16 mouse cellular contexts compared by ENCODE assay signal in genomic region chr5:92741802-92742201, GRCm38 (mm10).
"Had no signal": no experiment of that assay in that cellular context is flagged by ENCODE, and none has a peak within 500 bp of the region (broad histone marks: within the 10 kb centered on the region; RNA-seq: fewer than 3 reads in every experiment).

No protein-coding gene starts in this region.

- H3K36me3 ChIP-seq: neural tube, embryonic 13.5 days; neural tube, embryonic 15.5 days; stomach, embryonic 15.5 days had no signal

- H3K9ac ChIP-seq: neural tube, embryonic 13.5 days; neural tube, embryonic 15.5 days; stomach, embryonic 15.5 days had no signal

- H3K4me1 ChIP-seq: neural tube, embryonic 13.5 days; neural tube, embryonic 15.5 days had no signal

- H3K4me2 ChIP-seq: neural tube, embryonic 13.5 days; neural tube, embryonic 15.5 days; stomach, embryonic 15.5 days had no signal

- H3K27me3 ChIP-seq: neural tube, embryonic 13.5 days; neural tube, embryonic 15.5 days; stomach, embryonic 15.5 days had no signal

- DNase-seq: retina, postnatal 1 day; right cerebral cortex, adult 18-20 months; right cerebral cortex, postnatal 14 days; right cerebral cortex, postnatal 25 days; right cerebral cortex, postnatal 4 days; spleen, adult 18-20 months; thymus, adult 18-20 months; thymus, adult 2 months; thymus, postnatal 14 days; thymus, postnatal 25 days; thymus, postnatal 36 days; thymus, postnatal 4 days had no signal

- H3K27ac ChIP-seq: neural tube, embryonic 13.5 days; neural tube, embryonic 15.5 days; stomach, embryonic 15.5 days; stomach, postnatal 0 days had no signal

- H3K4me3 ChIP-seq: neural tube, embryonic 13.5 days; neural tube, embryonic 15.5 days; stomach, embryonic 15.5 days had no signal

- H3K9me3 ChIP-seq: neural tube, embryonic 13.5 days; neural tube, embryonic 15.5 days; stomach, embryonic 15.5 days had no signal
